Mouse (Mus musculus) testis, adult 2 months (tissue): Measurements from ENCODE around the gene Carmil3. TPM values are rescaled to one million over a fixed set of nuclear protein-coding genes. Genes with fewer than 3 reads are reported as not detected.

Source experiments
- H3K27ac ChIP-seq: fragments of 200-500 bp; 2 replicates; pipeline ENCODE4 v1.5.1; 2012; ENCODE audit warnings: low read depth, low read length; ENCODE audit not compliant: control insufficient read depth, insufficient read depth
- H3K27me3 ChIP-seq: fragments of 200-500 bp; 2 replicates; pipeline ENCODE4 v1.6.1; 2012; ENCODE audit warnings: mild to moderate bottlenecking, low read length, moderate library complexity; ENCODE audit not compliant: control insufficient read depth, insufficient read depth
- H3K36me3 ChIP-seq: fragments of 200-500 bp; 2 replicates; pipeline ENCODE4 v1.6.1; 2012; ENCODE audit warnings: mild to moderate bottlenecking, low read length; ENCODE audit not compliant: control insufficient read depth, insufficient read depth
- H3K4me1 ChIP-seq: fragments of 200-500 bp; 2 replicates; pipeline ENCODE4 v1.6.1; 2012; ENCODE audit warnings: low read length; ENCODE audit not compliant: control insufficient read depth, insufficient read depth
- H3K4me3 ChIP-seq: fragments of 200-500 bp; 2 replicates; pipeline ENCODE4 v1.5.1; 2012; ENCODE audit warnings: low read depth, mild to moderate bottlenecking, low read length, moderate library complexity, mixed read lengths; ENCODE audit not compliant: control insufficient read depth
- CTCF ChIP-seq: fragments of 200-500 bp; IDR thresholded peaks from 2 replicates; pipeline ENCODE4 v1.5.1; 2012; ENCODE audit warnings: low read depth, mild to moderate bottlenecking, inconsistent platforms, low read length, moderate library complexity; ENCODE audit not compliant: control insufficient read depth, insufficient read depth, insufficient replicate concordance
- POLR2A ChIP-seq: fragments of 200-500 bp; IDR thresholded peaks from 2 replicates; pipeline ENCODE4 v1.6.1; 2012; ENCODE audit warnings: low read depth, mild to moderate bottlenecking, inconsistent platforms, low read length, moderate library complexity; ENCODE audit not compliant: control insufficient read depth
- polyA plus RNA-seq: library from polyadenylated mRNA; depleted of rRNA; stranded (reverse); fragments of >200 nt; gene quantifications from 2 replicates; pipeline ENCODE4 v1.2.3, GENCODE M21; 2012

Carmil3 gene
- polyA plus RNA-seq, 1 experiment, result 1.9 TPM

GRCm38 (mm10) chr14:55511037-55511436, 20.6 kb downstream of the Carmil3 start:
- no peak overlapping the region for H3K4me3 ChIP-seq
- no peak overlapping the region for H3K27ac ChIP-seq
- H3K27me3 ChIP-seq, result no peaks in the 10 kb centered on the region
- no peaks in the 10 kb centered on the region for H3K4me1 ChIP-seq
- no peaks in the 10 kb centered on the region for H3K36me3 ChIP-seq
- TF ChIP-seq CTCF (no peak), POLR2A (no peak)

GRCm38 (mm10) chr14:55513927-55514326, 23.5 kb downstream of the Carmil3 start:
- TF ChIP-seq CTCF (no peak), POLR2A (no peak)
- Histone ChIP-seq H3K4me1 (no peaks in the 10 kb centered on the region), H3K36me3 (no peaks in the 10 kb centered on the region), H3K4me3 (no peak overlapping the region), H3K27ac (no peak overlapping the region), H3K27me3 (no peaks in the 10 kb centered on the region)

- Histone ChIP-seq H3K4me3 (no peak overlapping the region), H3K4me1 (peaks cover 6% of the 10 kb centered on the region), H3K27ac (no peak overlapping the region), H3K36me3 (no peaks in the 10 kb centered on the region), H3K27me3 (no peaks in the 10 kb centered on the region)
- TF ChIP-seq CTCF (no peak), POLR2A (no peak)
Observed at GRCm38 (mm10) chr14:55515846-55516245, 25.4 kb downstream of the Carmil3 start.

- Histone ChIP-seq H3K4me1 (peaks cover 9% of the 10 kb centered on the region), H3K36me3 (no peaks in the 10 kb centered on the region), H3K27ac (no peak overlapping the region), H3K4me3 (no peak overlapping the region), H3K27me3 (no peaks in the 10 kb centered on the region)
- no peak for TF ChIP-seq POLR2A
- no peak for TF ChIP-seq CTCF
Observed at GRCm38 (mm10) chr14:55518897-55519296, 28.4 kb downstream of the Carmil3 start.

GRCm38 (mm10) chr14:55519604-55520003, 29.2 kb downstream of the Carmil3 start:
- Histone ChIP-seq H3K36me3 (no peaks in the 10 kb centered on the region), H3K4me3 (no peak overlapping the region), H3K4me1 (peaks cover 9% of the 10 kb centered on the region), H3K27me3 (no peaks in the 10 kb centered on the region), H3K27ac (no peak overlapping the region)
- TF ChIP-seq CTCF (no peak), POLR2A (no peak)

- no peak for TF ChIP-seq CTCF
- no peak for TF ChIP-seq POLR2A
- H3K4me1 ChIP-seq, result peaks cover 9% of the 10 kb centered on the region
- no peaks in the 10 kb centered on the region for H3K36me3 ChIP-seq
- H3K27me3 ChIP-seq, result no peaks in the 10 kb centered on the region
- peak overlapping the region; percentile 12 for H3K4me3 ChIP-seq
- no peak overlapping the region for H3K27ac ChIP-seq
Observed at GRCm38 (mm10) chr14:55520451-55521361, 30.3 kb downstream of the Carmil3 start.

- Histone ChIP-seq H3K27ac (no peak overlapping the region), H3K4me3 (no peak overlapping the region), H3K36me3 (no peaks in the 10 kb centered on the region), H3K27me3 (no peaks in the 10 kb centered on the region), H3K4me1 (peaks cover 9% of the 10 kb centered on the region)
- TF ChIP-seq POLR2A, result no peak
- no peak for TF ChIP-seq CTCF
Observed at GRCm38 (mm10) chr14:55524062-55524461, 33.6 kb downstream of the Carmil3 start.

GRCm38 (mm10) chr14:55524785-55525184, 34.3 kb downstream of the Carmil3 start, which contains the start of gene Nrl:
Nrl (minus strand) TSS chr14:55524981.
- Histone ChIP-seq H3K4me3 (no peak within 1 kb of the TSS), H3K36me3 (no peaks in the 10 kb centered on the region), H3K27ac (no peak within 1 kb of the TSS), H3K27me3 (no peaks in the 10 kb centered on the region), H3K4me1 (peaks cover 9% of the 10 kb centered on the region)
- TF ChIP-seq POLR2A (no peak), CTCF (no peak)
